Comparison of ENCODE assay signal across 15 mouse cellular contexts in genomic region chr6:78115079-78115478, GRCm38 (mm10).
A peak's percentile ranks its signal among the peaks of the same experiment; 100 is the strongest.
DNase-seq lines count a peak whose midpoint lies in the region; ATAC-seq and TF ChIP-seq lines count a peak whose summit lies in the region.
"Had no signal": no experiment of that assay in that cellular context is flagged by ENCODE, and none has a peak within 500 bp of the region (broad histone marks: within the 10 kb centered on the region; RNA-seq: fewer than 3 reads in every experiment).

No protein-coding gene starts in this region.

- no peak overlapping the region for H3K4me2 ChIP-seq in hindbrain, embryonic 12.5 days (replicated peaks)
- H3K4me2 ChIP-seq in neural tube, embryonic 15.5 days = no peak overlapping the region
- no peak overlapping the region for H3K4me2 ChIP-seq in midbrain, postnatal 0 days (ENCODE audit: low read depth, low read length, poor library complexity, severe bottlenecking)
- H3K4me2 ChIP-seq: liver, embryonic 13.5 days had no signal

- H3K4me3 ChIP-seq in hindbrain, embryonic 10.5 days = no peak overlapping the region
- no peak overlapping the region for H3K4me3 ChIP-seq in hindbrain, embryonic 12.5 days
- H3K4me3 ChIP-seq in neural tube, embryonic 15.5 days (replicated peaks) = no peak overlapping the region
- H3K4me3 ChIP-seq in midbrain, postnatal 0 days (ENCODE audit: low read depth, low read length) = no peak overlapping the region
- H3K4me3 ChIP-seq: liver, embryonic 13.5 days; myocyte had no signal

- H3K9ac ChIP-seq in hindbrain, embryonic 12.5 days = no peak overlapping the region
- H3K9ac ChIP-seq in neural tube, embryonic 15.5 days (replicated peaks) = no peak overlapping the region
- H3K9ac ChIP-seq in midbrain, postnatal 0 days (replicated peaks; ENCODE audit: low read length, poor library complexity, severe bottlenecking) = no peak overlapping the region
- H3K9ac ChIP-seq: liver, embryonic 13.5 days had no signal

- no peaks in the 10 kb centered on the region for H3K9me3 ChIP-seq in hindbrain, embryonic 10.5 days
- H3K9me3 ChIP-seq in hindbrain, embryonic 12.5 days (replicated peaks) = no peaks in the 10 kb centered on the region
- no peaks in the 10 kb centered on the region for H3K9me3 ChIP-seq in neural tube, embryonic 15.5 days (replicated peaks)
- H3K9me3 ChIP-seq in midbrain, postnatal 0 days (ENCODE audit: low read length) = no peaks in the 10 kb centered on the region
- H3K9me3 ChIP-seq: liver, embryonic 13.5 days had no signal

- no peaks in the 10 kb centered on the region for H3K27me3 ChIP-seq in hindbrain, embryonic 10.5 days (ENCODE audit: insufficient read depth, poor library complexity, severe bottlenecking)
- no peaks in the 10 kb centered on the region for H3K27me3 ChIP-seq in hindbrain, embryonic 12.5 days
- no peaks in the 10 kb centered on the region for H3K27me3 ChIP-seq in neural tube, embryonic 15.5 days (replicated peaks)
- no peaks in the 10 kb centered on the region for H3K27me3 ChIP-seq in midbrain, postnatal 0 days (ENCODE audit: insufficient read depth, low read length)
- H3K27me3 ChIP-seq: liver, embryonic 13.5 days had no signal

- DNase-seq in hindbrain, embryonic 10.5 days (ENCODE audit: low spot score) = peak; percentile 67
- DNase-seq in neural tube, embryonic 10.5 days (ENCODE audit: extremely low spot score, low spot score) = peak; percentile 14
- DNase-seq in embryo, embryonic 10.5 days (ENCODE audit: low spot score) = peak; percentile 61
- DNase-seq in midbrain, postnatal 0 days (ENCODE audit: low spot score) = no peak
- no peak for DNase-seq in natural killer cell, adult 2 months (ENCODE audit: low spot score in 2 of 2)
- DNase-seq: cerebellum, adult 9-10 months; heart, adult 11 months; heart, postnatal 10 days; liver, embryonic 13.5 days; lung, postnatal 36 days; right cerebral cortex, adult 18-20 months had no signal

- ATAC-seq in hindbrain, embryonic 12.5 days (ENCODE audit: low FRiP score) = no peak
- no peak for ATAC-seq in neural tube, embryonic 15.5 days (ENCODE audit: low FRiP score)
- ATAC-seq in midbrain, postnatal 0 days (ENCODE audit: low FRiP score) = no peak
- ATAC-seq: intestine, embryonic 16.5 days had no signal

- H3K27ac ChIP-seq in hindbrain, embryonic 10.5 days = no peak overlapping the region
- no peak overlapping the region for H3K27ac ChIP-seq in hindbrain, embryonic 12.5 days
- no peak overlapping the region for H3K27ac ChIP-seq in neural tube, embryonic 15.5 days (replicated peaks)
- H3K27ac ChIP-seq in midbrain, postnatal 0 days (ENCODE audit: low read depth, low read length) = no peak overlapping the region
- H3K27ac ChIP-seq: liver, embryonic 13.5 days had no signal

- peaks cover 17% of the 10 kb centered on the region for H3K4me1 ChIP-seq in hindbrain, embryonic 10.5 days (replicated peaks)
- H3K4me1 ChIP-seq in hindbrain, embryonic 12.5 days = no peaks in the 10 kb centered on the region; the same call in none of the 2 replicates
- H3K4me1 ChIP-seq in neural tube, embryonic 15.5 days = no peaks in the 10 kb centered on the region
- no peaks in the 10 kb centered on the region for H3K4me1 ChIP-seq in midbrain, postnatal 0 days (ENCODE audit: insufficient read depth, low read length)
- H3K4me1 ChIP-seq: liver, embryonic 13.5 days had no signal

- TF ChIP-seq CTCF in midbrain, postnatal 0 days (IDR thresholded peaks at IDR 0.05) = peak; percentile 34; the same call in 1 of the 2 replicates

- no peaks in the 10 kb centered on the region for H3K36me3 ChIP-seq in hindbrain, embryonic 10.5 days
- no peaks in the 10 kb centered on the region for H3K36me3 ChIP-seq in hindbrain, embryonic 12.5 days
- H3K36me3 ChIP-seq in neural tube, embryonic 15.5 days = no peaks in the 10 kb centered on the region
- H3K36me3 ChIP-seq in midbrain, postnatal 0 days (ENCODE audit: insufficient read depth, low read length) = no peaks in the 10 kb centered on the region
- H3K36me3 ChIP-seq: liver, embryonic 13.5 days had no signal

- WGBS in hindbrain, embryonic 10.5 days = 26% methylated on average over 4 of the region's 4 CpGs
- WGBS in hindbrain, embryonic 12.5 days = 30% methylated on average over 4 of the region's 4 CpGs
- 54% methylated on average over 4 of the region's 4 CpGs for WGBS in neural tube, embryonic 15.5 days
- WGBS in midbrain, postnatal 0 days = 28% methylated on average over 4 of the region's 4 CpGs

Comparison
In these comparisons a context has a peak if more than half of its experiments do, and no peak if none do; other contexts are left out.
1. DNase-seq: peak in hindbrain, embryonic 10.5 days (single experiment), neural tube, embryonic 10.5 days (single experiment) and embryo, embryonic 10.5 days (single experiment); none in midbrain, postnatal 0 days (single experiment) and natural killer cell, adult 2 months (0 of 2).